Mouse (Mus musculus) erythroblast, embryonic 14.5 days (primary cell): ENCODE data around the gene Nid1.

Experiments
- GATA1 ChIP-seq: IDR thresholded peaks from 2 replicates; pipeline ENCODE4 v1.6.1; 2012; ENCODE audit warnings: low read length, inconsistent platforms, mixed read lengths
- TAL1 ChIP-seq: IDR thresholded peaks from 3 replicates; pipeline ENCODE4 v1.6.1; 2012; ENCODE audit warnings: low read length, inconsistent platforms, mixed read lengths

DNA sequence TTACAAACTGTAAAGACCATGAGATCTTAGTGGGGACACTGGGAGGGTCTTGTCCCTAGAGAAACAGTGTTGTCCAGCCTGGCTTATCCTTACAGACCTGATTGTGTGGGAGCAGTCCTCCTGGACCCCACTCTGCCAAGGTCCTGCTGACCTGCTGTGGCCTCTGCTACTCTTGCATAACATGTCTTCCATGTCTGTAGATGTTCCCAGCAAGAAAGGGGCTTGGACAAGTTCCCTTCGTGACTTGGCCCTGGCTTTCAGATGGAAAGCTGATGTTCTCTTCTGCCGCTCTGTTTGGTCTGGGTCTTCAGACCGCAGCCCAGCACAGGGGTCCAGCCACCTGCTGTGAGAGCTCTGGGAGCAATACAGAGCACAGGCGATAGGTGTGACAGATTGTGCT, 48.3 kb downstream of the Nid1 start:
- TF ChIP-seq GATA1 (no peak), TAL1 (no peak)
